Mouse (Mus musculus): ENCODE results near the gene Zfp280b. TPM values are rescaled to one million over a fixed set of nuclear protein-coding genes. Genes with fewer than 3 reads are reported as not detected.
"Not testable (repeated sequence)": the region's sequence is repeated elsewhere in the genome, so short reads cannot be mapped to it uniquely, and the experiment has no call there.

The Zfp280b gene
- polyA plus RNA-seq, 1 experiment from 2014 or later: 24.9 TPM

- not testable (repeated sequence) for ATAC-seq (ENCODE audit: low FRiP score, low TSS enrichment); H3K4me3 ChIP-seq (ENCODE audit: low read length); H3K4me1 ChIP-seq (ENCODE audit: control insufficient read depth, insufficient read depth, low read length); H3K9ac ChIP-seq (ENCODE audit: low read depth, low read length); H3K27me3 ChIP-seq (ENCODE audit: control insufficient read depth, insufficient read depth, low read length); H3K9me3 ChIP-seq (ENCODE audit: control insufficient read depth, low read length); H3K4me2 ChIP-seq (replicated peaks; ENCODE audit: low read depth, low read length); H3K36me3 ChIP-seq (ENCODE audit: control insufficient read depth, insufficient read depth, low read length); H3K27ac ChIP-seq (ENCODE audit: low read depth, low read length)
- 94% methylated on average over 5 of the region's 5 CpGs for WGBS
These were observed 39.6 kb downstream of the Zfp280b start for GRCm38 (mm10) chr10:76072080-76072479.

GRCm38 (mm10) chr10:76077008-76077407 is 44.6 kb downstream of the Zfp280b start:
- not testable (repeated sequence) for H3K4me3 ChIP-seq (ENCODE audit: low read length); H3K9ac ChIP-seq (ENCODE audit: low read depth, low read length); H3K36me3 ChIP-seq (ENCODE audit: control insufficient read depth, insufficient read depth, low read length); H3K27ac ChIP-seq (ENCODE audit: low read depth, low read length); ATAC-seq (ENCODE audit: low FRiP score, low TSS enrichment); H3K27me3 ChIP-seq (ENCODE audit: control insufficient read depth, insufficient read depth, low read length); H3K4me1 ChIP-seq (ENCODE audit: control insufficient read depth, insufficient read depth, low read length); H3K9me3 ChIP-seq (ENCODE audit: control insufficient read depth, low read length); H3K4me2 ChIP-seq (replicated peaks; ENCODE audit: low read depth, low read length)
- WGBS: 100% methylated on average over 2 of the region's 2 CpGs

Small RNA genes lying within 50 kb of the gene (microRNA-seq; reads per million reads assigned to microRNA genes)
- not detected for gene Mir6409

Other genes with a start within 250 kb of the Zfp280b start
- gene Gstt1, start 234.1 kb upstream of the Zfp280b start, polyA plus RNA-seq (2014; fragmentation: Nextera tagmentation; extraction: Ambion mirVana): 10.6 and 12.1 TPM in 2 replicates
- not detected in 2 replicates for gene Gstt4, start 210.1 kb upstream of the Zfp280b start, polyA plus RNA-seq (2014; fragmentation: Nextera tagmentation; extraction: Ambion mirVana)
- gene Gstt2, start 195.2 kb upstream of the Zfp280b start, polyA plus RNA-seq (2014; fragmentation: Nextera tagmentation; extraction: Ambion mirVana): 28.2 and 29.1 TPM in 2 replicates
- 2,350 and 2,543 TPM in 2 replicates for gene Mif, start 172.4 kb upstream of the Zfp280b start, polyA plus RNA-seq (2014; fragmentation: Nextera tagmentation; extraction: Ambion mirVana)
- 3.2 and 4.1 TPM in 2 replicates for gene Derl3, start 139.2 kb upstream of the Zfp280b start, polyA plus RNA-seq (2014; fragmentation: Nextera tagmentation; extraction: Ambion mirVana)
- gene Smarcb1, start 111.0 kb upstream of the Zfp280b start, polyA plus RNA-seq (2014; fragmentation: Nextera tagmentation; extraction: Ambion mirVana): 176 and 238 TPM in 2 replicates
- 94.4 and 99.4 TPM in 2 replicates for gene Chchd10, start 99.5 kb upstream of the Zfp280b start, polyA plus RNA-seq (2014; fragmentation: Nextera tagmentation; extraction: Ambion mirVana)
- gene Mmp11, start 96.2 kb upstream of the Zfp280b start, polyA plus RNA-seq (2014; fragmentation: Nextera tagmentation; extraction: Ambion mirVana): 43.7 and 53.9 TPM in 2 replicates
- gene Gm867, start 92.0 kb upstream of the Zfp280b start, polyA plus RNA-seq (2014; fragmentation: Nextera tagmentation; extraction: Ambion mirVana): 0.35 TPM in 1 of 2 replicates, not detected in the other
- gene Vpreb3, start 89.6 kb upstream of the Zfp280b start, polyA plus RNA-seq (2014; fragmentation: Nextera tagmentation; extraction: Ambion mirVana): 1.1 and 1.4 TPM in 2 replicates
- not detected in 2 replicates for gene Gm5134, start 78.1 kb upstream of the Zfp280b start, polyA plus RNA-seq (2014; fragmentation: Nextera tagmentation; extraction: Ambion mirVana)
- 0.30 TPM in 1 of 2 replicates, not detected in the other for gene Slc5a4b, start 78.3 kb downstream of the Zfp280b start, polyA plus RNA-seq (2014; fragmentation: Nextera tagmentation; extraction: Ambion mirVana)
- not detected in 2 replicates for gene Slc5a4a, start 114.8 kb downstream of the Zfp280b start, polyA plus RNA-seq (2014; fragmentation: Nextera tagmentation; extraction: Ambion mirVana)
- 39.4 and 57.6 TPM in 2 replicates for gene Prmt2, start 205.2 kb downstream of the Zfp280b start, polyA plus RNA-seq (2014; fragmentation: Nextera tagmentation; extraction: Ambion mirVana)
- gene S100b, start 221.2 kb downstream of the Zfp280b start, polyA plus RNA-seq (2014; fragmentation: Nextera tagmentation; extraction: Ambion mirVana): 0.32 and 0.56 TPM in 2 replicates